Mouse (Mus musculus) liver, embryonic 15.5 days (tissue): ENCODE data around the gene Tmem176a. TPM values are rescaled to one million over a fixed set of nuclear protein-coding genes. Genes with fewer than 3 reads are reported as not detected.

Experiments
- ATAC-seq: fragments of 200-750 bp; cut with Nextera tagmentation; 2 replicates; pipeline ENCODE4 v1.8.0; 2017; ENCODE audit warnings: moderate number of reproducible peaks, mild to moderate bottlenecking, moderate library complexity; ENCODE audit not compliant: insufficient read depth
- H3K27ac ChIP-seq: fragments of 300-500 bp; sonication (generic); replicated peaks from 2 replicates; pipeline ENCODE4 v1.5.1; 2015; ENCODE audit warnings: mild to moderate bottlenecking, inconsistent platforms
- H3K27me3 ChIP-seq: fragments of 300-500 bp; sonication (generic); 2 replicates; pipeline ENCODE4 v1.6.1; 2015; ENCODE audit warnings: mild to moderate bottlenecking, inconsistent platforms
- H3K36me3 ChIP-seq: fragments of 300-500 bp; sonication (generic); replicated peaks from 2 replicates; pipeline ENCODE4 v1.6.1; 2015; ENCODE audit warnings: moderate library complexity, mild to moderate bottlenecking, inconsistent platforms
- H3K4me1 ChIP-seq: fragments of 300-500 bp; sonication (generic); replicated peaks from 2 replicates; pipeline ENCODE4 v1.6.1; 2015; ENCODE audit warnings: inconsistent platforms
- H3K4me2 ChIP-seq: fragments of 300-500 bp; sonication (generic); 2 replicates; pipeline ENCODE4 v1.6.1; 2015; ENCODE audit warnings: moderate library complexity, mild to moderate bottlenecking, inconsistent platforms
- H3K4me3 ChIP-seq: fragments of 300-500 bp; sonication (generic); replicated peaks from 2 replicates; pipeline ENCODE4 v1.5.1; 2015; ENCODE audit warnings: mild to moderate bottlenecking, inconsistent platforms
- H3K9ac ChIP-seq: fragments of 300-500 bp; sonication (generic); 2 replicates; pipeline ENCODE4 v1.6.1; 2015; ENCODE audit warnings: moderate library complexity, mild to moderate bottlenecking, inconsistent platforms
- H3K9me3 ChIP-seq: fragments of 300-500 bp; sonication (generic); replicated peaks from 2 replicates; pipeline ENCODE4 v1.6.1; 2016; ENCODE audit warnings: inconsistent platforms
- WGBS: fragments of 180-500 bp; shearing (Covaris S2); methylation state at CpG from one replicate; pipeline ENCODE4 v1.1.7; 2015; ENCODE audit warnings: mixed read lengths; ENCODE audit not compliant: insufficient replicate concordance; 5-methylcytosine and 5-hydroxymethylcytosine counted together
- polyA plus RNA-seq: library from polyadenylated mRNA; unstranded; fragments of >200 nt; fragmentation: Nextera tagmentation; extraction: Ambion mirVana; gene quantifications from 2 replicates; pipeline ENCODE4 v1.2.1, GENCODE M21; 2015

Tmem176a gene
- polyA plus RNA-seq, 1 experiment from 2014 or later = 119 TPM

DNA sequence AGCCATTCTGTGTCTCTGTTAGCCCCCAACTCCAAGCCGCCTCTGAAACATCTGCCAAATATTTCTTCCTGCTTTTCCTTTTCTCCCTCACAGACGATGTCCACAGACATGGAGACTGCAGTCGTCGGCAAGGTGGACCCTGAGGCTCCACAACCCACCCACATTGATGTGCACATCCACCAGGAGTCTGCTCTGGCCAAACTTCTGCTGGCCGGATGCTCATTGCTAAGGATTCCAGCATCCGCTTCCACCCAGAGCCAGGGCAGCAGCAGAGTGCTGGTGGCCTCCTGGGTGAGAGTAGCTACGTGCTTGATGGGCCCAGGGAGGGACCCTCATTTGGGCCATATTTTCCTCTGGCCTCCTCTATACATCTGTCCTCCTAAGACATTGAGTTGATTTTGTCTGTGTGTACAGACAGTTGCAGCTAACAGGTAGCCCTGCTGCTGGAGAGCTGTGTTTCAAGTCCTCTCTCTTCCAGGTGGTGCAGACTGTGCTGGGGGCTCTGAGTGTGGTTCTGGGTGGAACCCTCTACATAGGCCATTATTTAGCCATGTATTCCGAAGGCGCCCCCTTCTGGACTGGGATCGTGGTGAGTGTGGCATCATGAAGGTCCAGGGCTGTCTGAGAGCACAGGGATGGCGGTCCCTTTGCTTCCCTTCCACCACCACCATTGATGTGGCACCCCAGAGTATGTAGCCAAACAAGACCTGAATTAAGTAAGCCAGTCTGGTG lies 1.6 kb downstream of the Tmem176a start:
- Histone ChIP-seq H3K4me3 (peak overlapping the region; percentile 44), H3K27ac (peak overlapping the region; percentile 57; the same call in 1 of the 2 replicates), H3K27me3 (no peaks in the 10 kb centered on the region), H3K36me3 (no peaks in the 10 kb centered on the region; the same call in 1 of the 2 replicates), H3K9me3 (no peaks in the 10 kb centered on the region), H3K4me1 (peaks cover 10% of the 10 kb centered on the region; the same call in 1 of the 2 replicates), H3K4me2 (peak overlapping the region; percentile 50), H3K9ac (peak overlapping the region; percentile 6; the same call in 1 of the 2 replicates)
- ATAC-seq = no peak
- WGBS = 43% methylated on average over 11 of the region's 11 CpGs

DNA sequence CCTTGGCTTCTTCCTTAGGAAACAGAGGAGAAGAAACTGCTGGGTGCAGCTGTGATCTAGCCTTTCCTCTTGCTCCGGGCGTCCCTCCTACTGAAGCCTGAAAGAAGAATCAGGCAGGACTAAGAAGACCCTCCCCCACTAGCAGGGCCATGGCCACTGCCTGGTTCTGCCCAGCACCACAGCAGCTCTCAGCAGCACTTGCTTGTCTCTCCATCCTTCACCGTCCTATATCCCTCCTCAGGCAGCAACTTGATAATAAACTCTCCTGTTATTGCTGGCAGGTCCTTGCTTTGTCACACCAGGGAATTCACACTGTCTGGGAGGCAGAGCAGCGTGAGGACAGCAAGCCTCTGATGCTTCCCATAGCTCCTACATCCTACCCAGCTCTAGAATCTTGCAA lies 4.4 kb downstream of the Tmem176a start:
- H3K4me3 ChIP-seq = no peak overlapping the region
- no peak for ATAC-seq
- H3K4me1 ChIP-seq = no peaks in the 10 kb centered on the region
- no peak overlapping the region for H3K4me2 ChIP-seq
- no peaks in the 10 kb centered on the region for H3K36me3 ChIP-seq
- H3K27ac ChIP-seq = no peak overlapping the region
- H3K9me3 ChIP-seq = no peaks in the 10 kb centered on the region
- no peaks in the 10 kb centered on the region for H3K27me3 ChIP-seq
- H3K9ac ChIP-seq = no peak overlapping the region
- WGBS = 58% methylated on average over 4 of the region's 4 CpGs

DNA sequence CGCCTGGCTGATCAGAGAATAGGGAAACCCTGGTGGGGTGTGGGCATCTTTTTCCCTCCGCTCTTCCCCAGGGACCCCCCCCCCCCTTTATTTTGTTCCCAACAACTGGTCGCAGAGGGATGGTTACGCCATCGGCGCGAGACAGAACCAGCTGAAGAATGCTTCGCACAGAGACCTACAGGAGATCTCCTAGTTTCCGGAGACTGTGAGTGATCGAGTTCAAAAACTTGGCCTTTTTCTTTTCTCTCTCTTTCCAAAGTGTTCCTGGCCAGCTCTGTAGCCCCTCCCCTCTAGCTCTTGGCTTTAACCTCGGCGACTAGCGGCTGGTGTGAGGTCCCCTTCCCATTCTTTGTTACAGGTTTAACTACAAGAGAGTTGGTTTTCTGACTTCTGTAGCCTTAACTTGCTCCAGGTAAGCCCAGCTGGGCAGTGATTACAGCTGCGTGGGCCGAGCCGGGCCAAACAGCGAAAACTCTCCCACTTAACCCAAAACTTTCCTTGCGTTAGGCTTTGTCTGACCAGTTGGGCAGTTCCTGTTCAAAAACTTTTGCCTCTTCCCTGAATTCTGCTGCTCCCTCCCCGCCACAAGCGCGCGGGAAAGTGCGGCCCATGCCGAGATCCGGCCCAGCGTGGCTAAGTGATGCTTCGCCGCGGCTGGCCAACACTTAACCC lies 11.2 kb downstream of the Tmem176a start:
- 4% methylated on average over 28 of the region's 29 CpGs for WGBS
- no peak overlapping the region for H3K9ac ChIP-seq
- ATAC-seq = no peak

DNA sequence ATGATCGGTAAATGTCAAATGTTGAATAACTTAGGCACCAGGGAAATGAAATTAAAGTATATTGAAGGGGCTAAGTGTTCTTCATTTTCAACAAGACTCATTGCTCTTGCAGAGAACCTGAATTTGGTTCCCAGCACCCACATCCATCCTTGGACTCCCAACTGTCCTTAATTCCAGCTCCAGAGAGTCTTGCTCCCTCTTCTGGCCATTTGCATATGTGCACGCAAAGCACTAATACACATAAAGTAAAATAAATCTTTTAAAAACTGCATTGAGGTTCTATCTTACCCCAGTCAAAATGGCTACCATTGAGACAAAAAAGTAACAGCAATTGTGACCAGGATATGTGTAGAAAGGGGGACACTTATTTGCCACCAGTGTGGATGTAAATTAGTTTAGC lies 13.4 kb downstream of the Tmem176a start:
- peaks cover 9% of the 10 kb centered on the region; the same call in 1 of the 2 replicates for H3K27me3 ChIP-seq
- 74% methylated on average over 2 of the region's 2 CpGs for WGBS
- ATAC-seq = no peak
- no peaks in the 10 kb centered on the region for H3K9me3 ChIP-seq
- H3K9ac ChIP-seq = no peak overlapping the region
- no peak overlapping the region for H3K4me2 ChIP-seq
- H3K27ac ChIP-seq = no peak overlapping the region
- no peaks in the 10 kb centered on the region for H3K4me1 ChIP-seq
- no peaks in the 10 kb centered on the region for H3K36me3 ChIP-seq
- no peak overlapping the region for H3K4me3 ChIP-seq

More for the DNA sequence above, 11.2 kb downstream of the Tmem176a start:
- no peaks in the 10 kb centered on the region for H3K36me3 ChIP-seq
- peaks cover 9% of the 10 kb centered on the region; the same call in 1 of the 2 replicates for H3K27me3 ChIP-seq
- no peaks in the 10 kb centered on the region for H3K4me1 ChIP-seq
- H3K9me3 ChIP-seq = no peaks in the 10 kb centered on the region
- H3K4me2 ChIP-seq = peak overlapping the region; percentile 52
- H3K27ac ChIP-seq = no peak overlapping the region
- peak overlapping the region; percentile 23 for H3K4me3 ChIP-seq

DNA sequence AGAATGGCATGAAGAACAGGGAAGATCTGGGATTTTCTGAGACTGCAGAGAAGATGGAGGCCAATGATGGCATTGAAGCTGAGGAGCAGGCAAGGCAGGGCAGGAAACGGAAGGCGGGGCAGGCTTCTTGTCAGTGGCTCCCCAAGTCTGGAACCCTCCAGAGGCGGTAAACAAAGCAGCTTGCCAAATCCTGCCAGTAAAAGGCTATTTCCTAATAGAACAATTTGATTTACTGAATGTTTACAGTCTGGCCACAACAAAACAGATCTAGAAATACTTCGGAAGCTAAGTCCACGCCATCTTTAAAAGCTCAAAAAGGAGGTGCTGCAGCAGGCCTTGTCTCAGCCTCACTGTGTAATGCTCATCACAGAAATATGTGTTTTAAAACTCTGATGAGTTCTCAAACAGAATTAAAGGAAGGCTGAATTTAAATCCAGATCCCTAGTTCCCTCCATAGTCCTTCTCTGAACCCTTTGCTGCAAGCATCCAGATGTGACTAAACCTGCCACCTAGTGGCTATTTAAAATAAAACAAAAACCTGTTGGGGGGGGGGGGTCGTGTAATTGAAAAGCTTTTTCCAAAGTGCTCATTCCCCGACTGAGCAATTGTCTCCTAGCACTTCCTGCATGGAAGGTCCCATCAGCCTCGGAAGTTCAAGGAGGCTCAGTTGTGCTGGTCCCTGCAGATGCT lies 17.0 kb downstream of the Tmem176a start:
- H3K27me3 ChIP-seq = no peaks in the 10 kb centered on the region
- H3K4me1 ChIP-seq = no peaks in the 10 kb centered on the region; the same call in 1 of the 2 replicates
- no peaks in the 10 kb centered on the region for H3K36me3 ChIP-seq
- ATAC-seq = no peak
- 38% methylated on average over 8 of the region's 8 CpGs for WGBS
- H3K27ac ChIP-seq = no peak overlapping the region
- no peaks in the 10 kb centered on the region for H3K9me3 ChIP-seq
- no peak overlapping the region for H3K4me3 ChIP-seq
- H3K9ac ChIP-seq = no peak overlapping the region
- H3K4me2 ChIP-seq = no peak overlapping the region

DNA sequence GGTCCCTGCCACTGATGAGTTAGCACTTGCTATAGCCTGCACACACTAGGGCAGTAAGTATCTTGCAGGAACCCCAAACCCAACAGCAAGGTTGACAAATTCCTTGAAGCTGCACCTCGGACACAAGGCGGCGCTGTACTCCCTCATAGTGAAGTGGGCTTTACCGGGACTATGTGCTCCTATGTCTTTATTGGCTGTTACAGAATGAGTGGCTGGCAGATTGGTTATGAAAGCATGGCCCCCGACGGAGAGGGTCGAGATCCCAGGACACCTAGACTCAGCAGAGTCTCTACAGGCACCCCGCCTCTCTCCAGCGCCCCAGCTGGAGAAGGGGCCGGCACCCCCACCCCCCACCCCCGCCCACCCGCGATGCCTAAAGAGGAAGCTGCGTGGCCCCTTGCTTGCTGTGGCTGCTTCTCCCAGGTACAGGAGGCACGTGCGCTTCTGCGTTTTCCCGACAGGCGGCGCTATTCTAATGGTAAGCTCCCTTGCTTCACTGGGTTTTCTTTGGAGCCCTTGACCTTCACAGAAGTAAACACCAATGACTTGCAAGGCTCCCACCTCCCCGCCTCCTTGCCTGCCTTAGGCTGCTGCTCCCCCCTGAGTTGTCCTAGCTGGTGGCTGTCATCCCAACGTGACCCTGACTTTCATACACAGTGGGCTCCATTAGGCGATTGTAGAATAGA lies 19.6 kb downstream of the Tmem176a start:
- no peaks in the 10 kb centered on the region for H3K27me3 ChIP-seq
- WGBS = 6% methylated on average over 23 of the region's 23 CpGs
- peak overlapping the region; percentile 50 for H3K4me2 ChIP-seq
- no peak overlapping the region for H3K9ac ChIP-seq
- peak overlapping the region; percentile 36 for H3K4me3 ChIP-seq
- H3K9me3 ChIP-seq = no peaks in the 10 kb centered on the region
- no peaks in the 10 kb centered on the region; the same call in 1 of the 2 replicates for H3K4me1 ChIP-seq
- H3K36me3 ChIP-seq = no peaks in the 10 kb centered on the region
- H3K27ac ChIP-seq = no peak overlapping the region
- ATAC-seq = no peak; the same call in 1 of the 2 replicates

DNA sequence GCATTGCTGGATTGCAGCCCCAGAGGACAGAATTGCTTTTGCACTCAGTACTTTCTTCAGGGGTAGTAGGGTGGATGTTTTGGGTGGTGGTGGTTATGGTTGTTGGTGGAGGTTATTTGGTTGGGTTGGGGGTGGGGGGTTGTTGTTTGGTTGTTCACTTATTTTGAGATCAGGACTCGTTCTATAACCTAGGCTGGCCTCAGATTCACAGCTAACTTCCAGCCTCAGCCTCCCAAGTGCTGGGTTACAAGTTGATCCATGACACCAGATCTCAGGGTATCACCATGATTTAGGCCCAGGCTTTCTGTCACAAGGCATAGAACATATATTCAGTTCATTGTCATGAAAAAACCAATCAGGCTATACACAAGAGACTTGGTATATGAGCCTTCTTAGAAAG lies 20.1 kb downstream of the Tmem176a start:
- Histone ChIP-seq H3K9ac (no peak overlapping the region), H3K36me3 (no peaks in the 10 kb centered on the region), H3K4me1 (no peaks in the 10 kb centered on the region; the same call in 1 of the 2 replicates), H3K9me3 (no peaks in the 10 kb centered on the region), H3K27ac (no peak overlapping the region), H3K4me2 (no peak overlapping the region), H3K4me3 (no peak overlapping the region), H3K27me3 (no peaks in the 10 kb centered on the region)
- ATAC-seq = no peak
- 27% methylated on average over 1 of the region's 1 CpGs for WGBS

DNA sequence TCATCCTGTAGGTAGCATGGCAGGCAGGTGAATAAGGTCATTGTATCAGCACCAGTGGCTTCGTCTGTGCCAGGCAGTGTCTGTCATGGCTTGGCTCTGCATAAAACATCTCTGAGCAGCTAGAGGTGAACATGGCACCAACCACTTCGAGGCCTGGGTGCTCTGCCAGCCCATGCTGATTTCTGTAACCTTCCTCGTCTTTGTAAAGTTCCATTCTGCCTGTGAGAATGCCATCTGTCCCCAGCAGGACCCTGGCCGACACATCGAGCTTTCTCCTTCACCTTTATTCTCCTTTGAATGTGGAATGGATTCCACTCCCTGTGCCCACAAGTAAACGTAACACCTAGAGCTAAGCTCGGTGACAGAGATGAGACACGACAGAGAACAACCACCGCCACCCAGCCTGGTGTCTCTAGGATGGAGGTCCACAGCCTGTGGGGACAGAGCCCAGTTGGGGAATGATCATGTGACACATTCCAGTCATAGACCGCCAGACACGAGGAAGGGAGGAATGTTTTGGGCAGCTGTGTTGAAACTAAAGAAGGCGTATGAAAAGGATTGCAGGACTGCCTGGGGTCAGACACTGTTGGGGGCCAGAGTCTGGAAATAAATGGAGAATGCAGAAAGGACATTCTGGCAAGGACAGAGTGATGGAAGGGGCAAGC lies 21.0 kb downstream of the Tmem176a start:
- H3K4me3 ChIP-seq = no peak overlapping the region
- H3K27me3 ChIP-seq = no peaks in the 10 kb centered on the region
- no peak for ATAC-seq
- H3K4me1 ChIP-seq = no peaks in the 10 kb centered on the region; the same call in 1 of the 2 replicates
- H3K36me3 ChIP-seq = no peaks in the 10 kb centered on the region
- no peak overlapping the region for H3K27ac ChIP-seq
- whole genome bisulfite sequencing = 68% methylated on average over 12 of the region's 12 CpGs
- no peak overlapping the region for H3K9ac ChIP-seq
- no peaks in the 10 kb centered on the region for H3K9me3 ChIP-seq
- no peak overlapping the region for H3K4me2 ChIP-seq

DNA sequence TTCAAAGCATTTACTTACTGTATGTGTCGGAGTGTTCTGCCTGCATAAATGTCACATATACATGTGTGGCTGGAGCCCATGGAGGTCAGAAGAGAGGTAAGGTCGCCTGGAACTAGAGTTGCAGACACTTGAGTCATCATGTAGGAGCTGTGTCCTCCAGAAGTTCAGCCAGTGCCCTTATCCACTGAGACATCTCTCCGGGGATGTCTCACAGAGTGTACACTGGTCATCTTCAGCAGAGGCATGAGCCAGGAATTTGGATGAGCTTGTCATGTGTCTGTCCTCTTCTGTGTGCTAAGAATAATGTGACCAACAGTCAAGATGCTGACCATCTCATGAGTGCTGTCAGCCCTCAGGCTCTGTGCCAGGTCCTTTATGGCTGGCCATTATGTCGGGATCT lies 22.1 kb downstream of the Tmem176a start:
- H3K27ac ChIP-seq = no peak overlapping the region
- 55% methylated on average over 4 of the region's 4 CpGs for WGBS
- H3K36me3 ChIP-seq = no peaks in the 10 kb centered on the region
- no peak overlapping the region for H3K9ac ChIP-seq
- H3K9me3 ChIP-seq = no peaks in the 10 kb centered on the region
- no peak overlapping the region for H3K4me2 ChIP-seq
- H3K4me1 ChIP-seq = no peaks in the 10 kb centered on the region; the same call in 1 of the 2 replicates
- no peak for ATAC-seq
- H3K27me3 ChIP-seq = no peaks in the 10 kb centered on the region
- H3K4me3 ChIP-seq = no peak overlapping the region

DNA sequence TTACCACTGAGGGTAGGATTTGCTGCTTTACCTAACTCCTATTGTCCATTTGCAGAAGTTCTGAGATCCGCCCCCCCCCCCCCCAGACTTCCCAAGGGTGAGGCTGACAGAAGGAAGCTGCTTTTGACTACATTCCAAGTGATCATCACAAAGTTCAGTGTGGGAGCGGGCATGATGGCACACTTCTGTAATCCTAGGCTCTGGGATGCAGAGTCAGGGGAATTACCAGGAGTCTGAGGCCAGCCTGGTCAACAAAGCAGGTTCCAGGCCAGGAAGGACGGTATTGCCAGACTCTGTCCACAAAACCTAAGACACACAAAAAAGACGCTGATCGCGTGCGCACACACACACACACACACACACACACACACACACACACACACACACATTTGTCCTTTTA lies 22.8 kb downstream of the Tmem176a start:
- H3K27ac ChIP-seq = no peak overlapping the region
- no peak overlapping the region for H3K9ac ChIP-seq
- H3K4me1 ChIP-seq = no peaks in the 10 kb centered on the region; the same call in 1 of the 2 replicates
- ATAC-seq = no peak
- no peaks in the 10 kb centered on the region for H3K36me3 ChIP-seq
- no peak overlapping the region for H3K4me3 ChIP-seq
- no peaks in the 10 kb centered on the region for H3K27me3 ChIP-seq
- no peaks in the 10 kb centered on the region for H3K9me3 ChIP-seq
- 65% methylated on average over 7 of the region's 7 CpGs for WGBS
- no peak overlapping the region for H3K4me2 ChIP-seq
